Mouse (Mus musculus) CH12.LX (cell line): ENCODE measurements around the gene Tmem52. TPM values are rescaled to one million over a fixed set of nuclear protein-coding genes. Genes with fewer than 3 reads are reported as not detected.

Experiments
- DNase-seq: peaks from one replicate; pipeline ENCODE4 v3.0.0-alpha.2; 2013; ENCODE audit errors: extremely low read depth
- H3K27ac ChIP-seq: 2 replicates; pipeline ENCODE4 v1.5.1; 2012; ENCODE audit warnings: low read depth, mild to moderate bottlenecking, control low read depth, moderate library complexity; ENCODE audit not compliant: insufficient read depth
- H3K27me3 ChIP-seq: replicated peaks from 2 replicates; pipeline ENCODE3; 2012; ENCODE audit warnings: inconsistent platforms
- H3K36me3 ChIP-seq, 2 experiments: replicated peaks in 1 of 2; 2 replicates each; pipeline versions ENCODE3 to v1.6.1; 2012; ENCODE audit warnings: inconsistent platforms in 1 of 2, low read length in 1 of 2, mild to moderate bottlenecking in 1 of 2, mixed read lengths in 1 of 2, moderate library complexity in 1 of 2; ENCODE audit not compliant: control insufficient read depth in 1 of 2, insufficient read depth in 1 of 2
- H3K4me1 ChIP-seq, 2 experiments: 2 replicates each; pipeline ENCODE4 v1.6.1; 2012; ENCODE audit warnings: inconsistent platforms in 1 of 2, moderate library complexity in 1 of 2; ENCODE audit not compliant: insufficient read depth in 2 of 2, control insufficient read depth in 1 of 2
- H3K4me2 ChIP-seq: 2 replicates; pipeline ENCODE4 v1.6.1; 2012; ENCODE audit warnings: low read depth, mild to moderate bottlenecking, control low read depth; ENCODE audit not compliant: poor library complexity, insufficient read depth, severe bottlenecking
- H3K4me3 ChIP-seq, 3 experiments: fragments of 150-350 bp in 1 of 3; sonication (generic) in 1 of 3; replicated peaks in 1 of 3; 2 replicates each; pipeline versions ENCODE3 to v1.5.1; 2011 to 2012; ENCODE audit warnings: low read depth in 2 of 3, low read length in 2 of 3, mild to moderate bottlenecking in 2 of 3, moderate library complexity in 2 of 3, control low read depth in 1 of 3, improper control_type of control experiment in 1 of 3, inconsistent platforms in 1 of 3, mixed read lengths in 1 of 3; ENCODE audit not compliant: poor library complexity in 1 of 3
- H3K79me2 ChIP-seq: replicated peaks from 2 replicates; pipeline ENCODE4 v1.6.1; 2012; ENCODE audit warnings: mild to moderate bottlenecking, moderate library complexity; ENCODE audit not compliant: control insufficient read depth, poor library complexity, insufficient read depth, severe bottlenecking; ENCODE audit errors: extremely low read depth
- H3K9ac ChIP-seq: 2 replicates; pipeline ENCODE4 v1.6.1; 2012; ENCODE audit warnings: low read depth, mild to moderate bottlenecking, control low read depth, moderate library complexity; ENCODE audit not compliant: insufficient read depth
- H3K9me3 ChIP-seq: replicated peaks from 2 replicates; pipeline ENCODE3; 2012; ENCODE audit warnings: low read length, inconsistent platforms, mixed read lengths
- BHLHE40 ChIP-seq: IDR thresholded peaks from 2 replicates; pipeline ENCODE4 v1.6.1; 2011; ENCODE audit warnings: mild to moderate bottlenecking, low read depth, low read length, improper control_type of control experiment
- CHD2 ChIP-seq: IDR thresholded peaks from 2 replicates; pipeline ENCODE4 v1.6.1; 2011; ENCODE audit warnings: low read length, improper control_type of control experiment
- CTCF ChIP-seq, 2 experiments: IDR thresholded peaks in 1 of 2; conservative IDR thresholded peaks in 1 of 2; 2 replicates each; pipeline ENCODE4 v1.5.1; 2011 to 2012; ENCODE audit warnings: low read depth in 2 of 2, low read length in 2 of 2, improper control_type of control experiment in 1 of 2, inconsistent platforms in 1 of 2, mild to moderate bottlenecking in 1 of 2, moderate library complexity in 1 of 2
- E2F4 ChIP-seq: IDR thresholded peaks from 2 replicates; pipeline ENCODE4 v1.6.1; 2011; ENCODE audit warnings: low read depth, low read length, improper control_type of control experiment; ENCODE audit not compliant: insufficient replicate concordance
- ELF1 ChIP-seq: IDR thresholded peaks from 2 replicates; pipeline ENCODE4 v1.6.1; 2014; ENCODE audit warnings: low read depth, mild to moderate bottlenecking, inconsistent platforms, low read length, improper control_type of control experiment
- EP300 ChIP-seq: IDR thresholded peaks from 2 replicates; pipeline ENCODE4 v1.6.1; 2011; ENCODE audit warnings: low read length, improper control_type of control experiment
- ETS1 ChIP-seq: conservative IDR thresholded peaks from 2 replicates; pipeline ENCODE4 v1.6.1; 2012; ENCODE audit warnings: low read depth, mild to moderate bottlenecking, inconsistent platforms, low read length, improper control_type of control experiment, moderate library complexity
- GABPA ChIP-seq: IDR thresholded peaks from 2 replicates; pipeline ENCODE4 v1.6.1; 2012; ENCODE audit warnings: low read depth, low read length, improper control_type of control experiment, inconsistent platforms; ENCODE audit not compliant: insufficient replicate concordance
- JUN ChIP-seq: IDR thresholded peaks from 2 replicates; pipeline ENCODE4 v1.6.1; 2011; ENCODE audit warnings: low read depth, mild to moderate bottlenecking, low read length, improper control_type of control experiment, moderate library complexity; ENCODE audit not compliant: insufficient read depth
- JUND ChIP-seq: conservative IDR thresholded peaks from 2 replicates; pipeline ENCODE4 v1.6.1; 2011; ENCODE audit warnings: low read depth, low read length, improper control_type of control experiment
- MAX ChIP-seq: IDR thresholded peaks from 2 replicates; pipeline ENCODE4 v1.6.1; 2011; ENCODE audit warnings: low read length, improper control_type of control experiment
- MAZ ChIP-seq: IDR thresholded peaks from 2 replicates; pipeline ENCODE4 v1.6.1; 2012; ENCODE audit warnings: low read depth, mild to moderate bottlenecking, inconsistent platforms, low read length, improper control_type of control experiment, moderate library complexity
- MEF2A ChIP-seq: IDR thresholded peaks from 2 replicates; pipeline ENCODE4 v1.6.1; 2014; ENCODE audit warnings: low read depth, mild to moderate bottlenecking, inconsistent platforms, low read length, improper control_type of control experiment, borderline replicate concordance
- MXI1 ChIP-seq: IDR thresholded peaks from 2 replicates; pipeline ENCODE4 v1.6.1; 2011; ENCODE audit warnings: mild to moderate bottlenecking, low read depth, low read length, improper control_type of control experiment
- PAX5 ChIP-seq: IDR thresholded peaks from 2 replicates; pipeline ENCODE4 v1.6.1; 2012; ENCODE audit warnings: low read length, inconsistent platforms, mixed read lengths
- POLR2A ChIP-seq: IDR thresholded peaks from 2 replicates; pipeline ENCODE4 v1.6.1; 2011; ENCODE audit warnings: low read depth, mild to moderate bottlenecking, improper control_type of control experiment, low read length
- POLR2AphosphoS2 ChIP-seq: IDR thresholded peaks from 2 replicates; pipeline ENCODE4 v1.6.1; 2011; ENCODE audit warnings: low read depth, low read length, improper control_type of control experiment
- RCOR1 ChIP-seq: conservative IDR thresholded peaks from 2 replicates; pipeline ENCODE4 v1.6.1; 2012; ENCODE audit warnings: low read depth, mild to moderate bottlenecking, inconsistent platforms, low read length, improper control_type of control experiment
- TCF12 ChIP-seq: IDR thresholded peaks from 2 replicates; pipeline ENCODE4 v1.6.1; 2014; ENCODE audit warnings: low read depth, mild to moderate bottlenecking, inconsistent platforms, low read length, improper control_type of control experiment
- UBTF ChIP-seq: IDR thresholded peaks from 2 replicates; pipeline ENCODE4 v1.6.1; 2012; ENCODE audit warnings: low read depth, mild to moderate bottlenecking, inconsistent platforms, low read length, improper control_type of control experiment, moderate library complexity
- USF2 ChIP-seq: conservative IDR thresholded peaks from 2 replicates; pipeline ENCODE4 v1.6.1; 2011; ENCODE audit warnings: low read depth, low read length, improper control_type of control experiment
- ZC3H11A ChIP-seq: IDR thresholded peaks from 2 replicates; pipeline ENCODE4 v1.6.1; 2012; ENCODE audit warnings: low read depth, mild to moderate bottlenecking, inconsistent platforms, low read length, improper control_type of control experiment
- ZMIZ1 ChIP-seq: IDR thresholded peaks from 2 replicates; pipeline ENCODE4 v1.6.1; 2012; ENCODE audit warnings: low read depth, mild to moderate bottlenecking, inconsistent platforms, low read length, improper control_type of control experiment
- ZNF384 ChIP-seq: IDR thresholded peaks from 2 replicates; pipeline ENCODE4 v1.6.1; 2012; ENCODE audit warnings: low read depth, low read length, improper control_type of control experiment, inconsistent platforms
- dilution Hi-C: fragments of 300-500 bp; cut with MboI; formaldehyde crosslinking; loops from 2 replicates; pipeline ENCODE4 v1.14.3; 2020; ENCODE audit warnings: low sequenced_read_pairs; ENCODE audit not compliant: extremely low pct_unique_long_range_greater_than_20kb, extremely low pct_ligation_motif_present
- in situ Hi-C: fragments of 300-500 bp; cut with MboI; formaldehyde crosslinking; loops from 3 replicates; pipeline ENCODE4 v1.14.3; 2019; ENCODE audit warnings: low sequenced_read_pairs, low pct_ligation_motif_present, low pct_unique_long_range_greater_than_20kb, mixed read lengths
- polyA plus RNA-seq: library from polyadenylated mRNA; unstranded; fragments of >175 nt; gene quantifications from 2 replicates; pipeline ENCODE4 v1.2.1, GENCODE M21; 2012; ENCODE audit warnings: low read depth; ENCODE audit not compliant: insufficient read length
- total RNA-seq, 2 experiments: library from RNA; depleted of rRNA; stranded (reverse); fragments of 300-350 nt in 1 of 2; fragments of >200 nt in 1 of 2; gene quantifications; 2 replicates each; pipeline ENCODE4 v1.2.3; 2012 to 2014

The Tmem52 gene
- total and polyA plus RNA-seq, 3 experiments = 0.34 to 0.59 TPM; not detected in 1

DNA sequence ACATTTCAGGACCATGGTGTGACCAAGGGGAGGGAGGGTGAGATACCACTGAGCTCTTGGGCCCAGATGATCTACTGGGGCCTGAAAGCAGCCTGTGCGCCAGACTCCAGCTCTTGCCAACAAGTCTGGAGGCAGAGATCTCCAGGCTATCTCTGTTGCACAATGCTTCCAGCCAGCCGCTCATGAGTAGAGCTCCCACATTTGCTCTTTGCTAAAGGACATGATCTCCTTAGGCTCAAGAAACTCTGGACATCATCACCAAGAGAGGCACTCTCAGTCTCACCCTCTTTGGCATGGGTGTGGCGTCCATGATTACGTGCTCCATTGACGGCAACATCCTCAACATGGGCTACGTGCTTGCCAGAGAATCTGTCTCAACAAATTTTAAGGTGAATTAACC is 5.3 kb upstream of the Tmem52 start:
- Histone ChIP-seq H3K9me3 (peaks cover 4% of the 10 kb centered on the region), H3K36me3 (no peaks in the 10 kb centered on the region), H3K27me3 (peaks cover 3% of the 10 kb centered on the region), H3K4me3 (no peak overlapping the region), H3K4me1 (peaks cover 0 to 10% of the 10 kb centered on the region in 2 experiments; a peak in 2 of 4 replicates), H3K4me2 (no peak overlapping the region), H3K27ac (no peak overlapping the region), H3K9ac (no peak overlapping the region), H3K79me2 (no peaks in the 10 kb centered on the region)
- in situ Hi-C loops (loop anchor here (5.0 kb wide), 1 partner anchor 36 kb away; no protein-coding TSS in a partner anchor), dilution Hi-C loops (no loop called here)
- no peak for DNase-seq
- TF ChIP-seq JUND = no peak
- no peak for TF ChIP-seq POLR2AphosphoS2
- no peak for TF ChIP-seq MXI1
- no peak for TF ChIP-seq GABPA
- TF ChIP-seq PAX5 = no peak
- TF ChIP-seq ZMIZ1 = no peak
- TF ChIP-seq MEF2A = no peak
- TF ChIP-seq CTCF (conservative IDR thresholded peaks at IDR 0.05 in 1 of 2, IDR thresholded peaks at IDR 0.05 in 1 of 2; ENCODE audit: low read depth in 2 of 2, low read length in 2 of 2) = no peak
- TF ChIP-seq ZC3H11A = no peak
- TF ChIP-seq RCOR1 = no peak
- TF ChIP-seq MAX = no peak
- TF ChIP-seq CHD2 = no peak
- no peak for TF ChIP-seq USF2
- no peak for TF ChIP-seq MAZ

DNA sequence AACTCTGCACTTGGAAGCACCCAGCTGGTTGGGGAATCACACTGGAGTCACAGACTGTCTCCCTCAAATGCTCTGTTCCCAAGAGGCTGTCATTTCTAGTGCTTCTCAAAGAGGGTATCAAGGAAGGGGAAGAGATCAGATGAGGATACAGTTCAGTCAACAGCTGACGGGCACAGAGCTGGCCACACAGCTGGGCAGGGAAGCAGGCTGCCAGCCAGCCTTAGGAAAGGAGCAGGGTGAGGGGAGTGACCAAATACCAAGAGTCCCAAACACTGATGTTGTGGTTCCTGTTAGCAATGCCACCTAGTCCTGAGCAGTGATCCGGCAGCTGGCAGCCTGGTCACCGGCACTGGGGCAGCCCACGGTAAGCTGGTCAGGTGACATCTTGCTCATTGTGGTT is 4.9 kb upstream of the Tmem52 start:
- no peak for DNase-seq
- H3K4me1 ChIP-seq = peaks cover 1 to 10% of the 10 kb centered on the region in 2 experiments
- H3K27me3 ChIP-seq = peaks cover 3% of the 10 kb centered on the region

DNA sequence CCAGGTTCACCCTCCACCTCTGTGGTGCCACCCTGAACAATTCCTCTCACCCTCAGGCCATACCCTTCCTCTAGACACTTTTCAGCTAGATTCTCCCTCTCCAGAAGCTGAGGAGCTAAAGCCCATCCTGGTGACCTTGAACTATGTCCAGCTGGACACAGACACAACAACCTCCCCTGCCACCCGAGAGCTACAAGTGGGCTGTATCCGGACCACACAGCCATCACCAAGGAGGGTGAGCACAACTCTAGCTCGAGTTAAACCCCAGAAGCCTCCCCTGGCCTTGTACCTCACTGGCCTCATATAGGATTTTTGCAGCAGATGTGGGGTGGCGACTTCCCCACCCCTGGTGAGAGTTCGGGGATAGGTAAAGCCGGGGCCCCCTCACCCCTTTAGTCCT is 3.3 kb upstream of the Tmem52 start:
- DNase-seq = no peak
- Histone ChIP-seq H3K9me3 (peaks cover 4% of the 10 kb centered on the region), H3K27me3 (peaks cover 8% of the 10 kb centered on the region), H3K79me2 (no peaks in the 10 kb centered on the region), H3K4me1 (peaks cover 6 to 10% of the 10 kb centered on the region in 2 experiments), H3K36me3 (no peaks in the 10 kb centered on the region), H3K27ac (no peak overlapping the region), H3K4me2 (no peak overlapping the region), H3K4me3 (no peak overlapping the region), H3K9ac (no peak overlapping the region)
- TF ChIP-seq TCF12 (no peak), EP300 (no peak), JUN (no peak), ZNF384 (no peak), BHLHE40 (no peak), POLR2A (no peak), GABPA (no peak), MEF2A (no peak), ETS1 (no peak), E2F4 (no peak)
- dilution Hi-C loops (no loop called here), in situ Hi-C loops (no loop called here)

More for the DNA sequence above, 4.9 kb upstream of the Tmem52 start:
- no peaks in the 10 kb centered on the region for H3K36me3 ChIP-seq
- H3K27ac ChIP-seq = no peak overlapping the region
- in situ Hi-C loops (loop anchor here (5.0 kb wide), 1 partner anchor 37 kb away; no protein-coding TSS in a partner anchor), dilution Hi-C loops (no loop called here)
- H3K9me3 ChIP-seq = peaks cover 4% of the 10 kb centered on the region
- no peak for TF ChIP-seq ELF1
- TF ChIP-seq GABPA = no peak
- no peak for TF ChIP-seq UBTF
- no peak overlapping the region for H3K9ac ChIP-seq
- H3K79me2 ChIP-seq = no peaks in the 10 kb centered on the region
- no peak overlapping the region for H3K4me2 ChIP-seq
- no peak overlapping the region for H3K4me3 ChIP-seq
